Mouse (Mus musculus): ENCODE data around the gene Kcnq1. TPM values are rescaled to one million over a fixed set of nuclear protein-coding genes. Genes with fewer than 3 reads are reported as not detected.
A peak's percentile ranks its signal among the peaks of the same experiment; 100 is the strongest.

Kcnq1 gene
- polyA plus RNA-seq, 1 experiment from 2014 or later = 0.63 TPM

- 89% methylated on average over 2 of the region's 2 CpGs for WGBS (ENCODE audit: insufficient replicate concordance)
- H3K9ac ChIP-seq (replicated peaks) = no peak overlapping the region
- no peak for DNase-seq
Observed at GRCm38 (mm10) chr7:143251206-143251605, 145.0 kb downstream of the Kcnq1 start.

GRCm38 (mm10) chr7:143253126-143253871 is 147.1 kb downstream of the Kcnq1 start:
- ATAC-seq (no peak), DNase-seq (peak; percentile 8)
- Histone ChIP-seq H3K9me3 (ENCODE audit: low read length) (peaks cover 27% of the 10 kb centered on the region), H3K9ac (replicated peaks) (no peak overlapping the region), H3K4me3 (ENCODE audit: low read depth, low read length) (no peak overlapping the region), H3K27me3 (ENCODE audit: insufficient read depth, low read length) (no peaks in the 10 kb centered on the region), H3K4me1 (ENCODE audit: insufficient read depth) (no peaks in the 10 kb centered on the region), H3K4me2 (ENCODE audit: low read depth, low read length) (no peak overlapping the region), H3K36me3 (replicated peaks; ENCODE audit: insufficient read depth, low read length) (peaks cover 15% of the 10 kb centered on the region; the same call in 1 of the 2 replicates), H3K27ac (ENCODE audit: low read depth) (no peak overlapping the region)
- 85% methylated on average over 6 of the region's 6 CpGs for WGBS (ENCODE audit: insufficient replicate concordance)
- TF ChIP-seq CTCF (IDR thresholded peaks at IDR 0.05; ENCODE audit: low read depth) = no peak
- TF ChIP-seq EP300 (IDR thresholded peaks at IDR 0.05; ENCODE audit: low read depth) = no peak

More at GRCm38 (mm10) chr7:143251206-143251605, 145.0 kb downstream of the Kcnq1 start:
- ATAC-seq = no peak
- Histone ChIP-seq H3K4me1 (ENCODE audit: insufficient read depth) (no peaks in the 10 kb centered on the region), H3K27ac (ENCODE audit: low read depth) (no peak overlapping the region), H3K4me2 (ENCODE audit: low read depth, low read length) (no peak overlapping the region), H3K9me3 (ENCODE audit: low read length) (peaks cover 27% of the 10 kb centered on the region), H3K36me3 (replicated peaks; ENCODE audit: insufficient read depth, low read length) (peaks cover 15% of the 10 kb centered on the region; the same call in 1 of the 2 replicates), H3K27me3 (ENCODE audit: insufficient read depth, low read length) (no peaks in the 10 kb centered on the region), H3K4me3 (ENCODE audit: low read depth, low read length) (no peak overlapping the region)
- TF ChIP-seq CTCF (IDR thresholded peaks at IDR 0.05; ENCODE audit: low read depth) = no peak
- TF ChIP-seq EP300 (IDR thresholded peaks at IDR 0.05; ENCODE audit: low read depth) = no peak

- TF ChIP-seq CTCF (IDR thresholded peaks at IDR 0.05; ENCODE audit: low read depth) (no peak), EP300 (IDR thresholded peaks at IDR 0.05; ENCODE audit: low read depth) (no peak)
- H3K4me1 ChIP-seq (ENCODE audit: insufficient read depth) = no peaks in the 10 kb centered on the region
- no peak overlapping the region for H3K9ac ChIP-seq (replicated peaks)
- H3K4me2 ChIP-seq (ENCODE audit: low read depth, low read length) = no peak overlapping the region
- H3K27me3 ChIP-seq (ENCODE audit: insufficient read depth, low read length) = no peaks in the 10 kb centered on the region
- ATAC-seq (no peak), DNase-seq (peak; percentile 9)
- H3K4me3 ChIP-seq (ENCODE audit: low read depth, low read length) = no peak overlapping the region
- H3K27ac ChIP-seq (ENCODE audit: low read depth) = no peak overlapping the region
- H3K36me3 ChIP-seq (replicated peaks; ENCODE audit: insufficient read depth, low read length) = peaks cover 15% of the 10 kb centered on the region; the same call in 1 of the 2 replicates
- peaks cover 22% of the 10 kb centered on the region for H3K9me3 ChIP-seq (ENCODE audit: low read length)
- 87% methylated on average over 2 of the region's 2 CpGs for WGBS (ENCODE audit: insufficient replicate concordance)
Observed at GRCm38 (mm10) chr7:143254901-143255300, 148.7 kb downstream of the Kcnq1 start.

GRCm38 (mm10) chr7:143261246-143261645 is 155.1 kb downstream of the Kcnq1 start:
- Histone ChIP-seq H3K27me3 (ENCODE audit: insufficient read depth, low read length) (no peaks in the 10 kb centered on the region), H3K9ac (replicated peaks) (no peak overlapping the region), H3K27ac (ENCODE audit: low read depth) (no peak overlapping the region), H3K4me2 (ENCODE audit: low read depth, low read length) (no peak overlapping the region), H3K4me1 (ENCODE audit: insufficient read depth) (no peaks in the 10 kb centered on the region), H3K9me3 (ENCODE audit: low read length) (no peaks in the 10 kb centered on the region), H3K36me3 (replicated peaks; ENCODE audit: insufficient read depth, low read length) (no peaks in the 10 kb centered on the region; the same call in 1 of the 2 replicates), H3K4me3 (ENCODE audit: low read depth, low read length) (no peak overlapping the region)
- TF ChIP-seq EP300 (IDR thresholded peaks at IDR 0.05; ENCODE audit: low read depth) (no peak), CTCF (IDR thresholded peaks at IDR 0.05; ENCODE audit: low read depth) (no peak)
- ATAC-seq = no peak
- peak; percentile 7 for DNase-seq

- Histone ChIP-seq H3K4me3 (ENCODE audit: low read depth, low read length) (no peak overlapping the region), H3K27ac (ENCODE audit: low read depth) (no peak overlapping the region), H3K4me1 (ENCODE audit: insufficient read depth) (no peaks in the 10 kb centered on the region), H3K4me2 (ENCODE audit: low read depth, low read length) (no peak overlapping the region), H3K27me3 (ENCODE audit: insufficient read depth, low read length) (no peaks in the 10 kb centered on the region), H3K9me3 (ENCODE audit: low read length) (no peaks in the 10 kb centered on the region), H3K36me3 (replicated peaks; ENCODE audit: insufficient read depth, low read length) (no peaks in the 10 kb centered on the region; the same call in 1 of the 2 replicates), H3K9ac (replicated peaks) (no peak overlapping the region)
- TF ChIP-seq CTCF (IDR thresholded peaks at IDR 0.05; ENCODE audit: low read depth) = no peak
- TF ChIP-seq EP300 (IDR thresholded peaks at IDR 0.05; ENCODE audit: low read depth) = no peak
- DNase-seq = peak; percentile 6
- WGBS (ENCODE audit: insufficient replicate concordance) = 74% methylated on average over 3 of the region's 3 CpGs
- no peak for ATAC-seq
Observed at GRCm38 (mm10) chr7:143263557-143263956, 157.4 kb downstream of the Kcnq1 start.

- H3K4me1 ChIP-seq (ENCODE audit: insufficient read depth) = no peaks in the 10 kb centered on the region
- no peaks in the 10 kb centered on the region; the same call in 1 of the 2 replicates for H3K36me3 ChIP-seq (replicated peaks; ENCODE audit: insufficient read depth, low read length)
- 68% methylated on average over 4 of the region's 4 CpGs for WGBS (ENCODE audit: insufficient replicate concordance)
- ATAC-seq = no peak
- H3K27me3 ChIP-seq (ENCODE audit: insufficient read depth, low read length) = no peaks in the 10 kb centered on the region
- no peak for TF ChIP-seq CTCF (IDR thresholded peaks at IDR 0.05; ENCODE audit: low read depth)
- H3K27ac ChIP-seq (ENCODE audit: low read depth) = no peak overlapping the region
- no peak overlapping the region for H3K4me3 ChIP-seq (ENCODE audit: low read depth, low read length)
- peak; percentile 9 for DNase-seq
- H3K9ac ChIP-seq (replicated peaks) = no peak overlapping the region
- no peaks in the 10 kb centered on the region for H3K9me3 ChIP-seq (ENCODE audit: low read length)
- H3K4me2 ChIP-seq (ENCODE audit: low read depth, low read length) = no peak overlapping the region
Observed at GRCm38 (mm10) chr7:143263966-143264365, 157.8 kb downstream of the Kcnq1 start.
